Mouse (Mus musculus) layer of hippocampus, adult 8-10 months (tissue): ENCODE measurements at regions not wholly inside any gene's neighbourhood (a gene's known extent, or its start where the extent isn't known, plus 50 kb on each side); places are given as distances from the start of the nearest gene placed in this dataset.

Experiments
- DNase-seq, 2 experiments: peaks; one replicate each; pipeline ENCODE4 v3.0.0; 2022; ENCODE audit warnings: low spot score in 2 of 2
- microRNA-seq, 2 experiments: library from miRNA; unstranded; fragments of <30 nt; microRNA quantifications; one replicate each; pipeline ENCODE4 v1.2.0; 2022

- DNase-seq: no peak
Observed at GRCm38 (mm10) chr9:8273253-8273652, 139.2 kb upstream of the Cep126 start.

- DNase-seq: no peak
Observed at GRCm38 (mm10) chr9:8249542-8249941, 115.4 kb upstream of the Cep126 start.

DNA sequence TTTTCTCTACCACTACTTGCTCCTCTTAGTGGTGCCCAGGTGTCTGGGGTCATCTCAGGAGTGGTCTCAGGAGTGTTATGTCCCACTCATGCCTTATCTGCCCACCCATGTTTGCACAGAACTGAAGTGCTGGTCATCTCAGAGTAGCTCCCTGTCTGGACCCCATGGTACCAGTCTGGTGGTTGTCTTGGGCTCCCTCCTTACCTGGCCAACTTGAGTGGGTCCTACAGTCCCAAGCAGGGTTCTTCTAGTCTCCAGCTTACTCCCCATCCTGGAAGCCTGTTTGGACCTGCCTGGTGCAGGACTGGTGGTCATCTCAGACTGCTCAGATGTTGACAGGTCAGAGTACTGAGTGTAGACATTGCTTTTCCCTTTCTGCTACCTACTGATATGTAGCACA is 94.0 kb upstream of the Cep126 start:
- no peak for DNase-seq

GRCm38 (mm10) chr9:8226415-8226814 is 92.3 kb upstream of the Cep126 start:
- DNase-seq: no peak

GRCm38 (mm10) chr9:8208855-8209254 is 74.8 kb upstream of the Cep126 start:
- peak; percentile 23 to 65 for DNase-seq

- no peak for DNase-seq
Observed at GRCm38 (mm10) chr9:8185433-8185832, 51.3 kb upstream of the Cep126 start.

Small RNA genes lying in the stretch of these regions (microRNA-seq; reads per million reads assigned to microRNA genes)
- 0 reads per million in 2 experiments for gene Mir1899
